Mouse (Mus musculus) midbrain, embryonic 16.5 days (tissue): ENCODE measurements around the gene Tgm2. TPM values are rescaled to one million over a fixed set of nuclear protein-coding genes. Genes with fewer than 3 reads are reported as not detected.

ENCODE experiments used
- ATAC-seq: fragments of 200-750 bp; cut with Nextera tagmentation; 2 replicates; pipeline ENCODE4 v1.8.0; 2017; ENCODE audit warnings: moderate TSS enrichment
- H3K27ac ChIP-seq: fragments of 300-500 bp; sonication (generic); 2 replicates; pipeline ENCODE4 v1.5.1; 2014; ENCODE audit warnings: mild to moderate bottlenecking, low read length, mixed read lengths
- H3K27me3 ChIP-seq: fragments of 300-500 bp; sonication (generic); 2 replicates; pipeline ENCODE4 v1.6.1; 2014; ENCODE audit warnings: low read depth, low read length, mixed read lengths; ENCODE audit not compliant: control insufficient read depth, insufficient read depth
- H3K36me3 ChIP-seq: fragments of 300-500 bp; sonication (generic); 2 replicates; pipeline ENCODE4 v1.6.1; 2014; ENCODE audit warnings: mild to moderate bottlenecking, low read length, moderate library complexity, mixed read lengths; ENCODE audit not compliant: control insufficient read depth, insufficient read depth
- H3K4me1 ChIP-seq: fragments of 300-500 bp; sonication (generic); 2 replicates; pipeline ENCODE4 v1.6.1; 2014; ENCODE audit warnings: mild to moderate bottlenecking, low read length, mixed read lengths; ENCODE audit not compliant: control insufficient read depth, insufficient read depth
- H3K4me2 ChIP-seq: fragments of 300-500 bp; sonication (generic); 2 replicates; pipeline ENCODE4 v1.6.1; 2014; ENCODE audit warnings: mild to moderate bottlenecking, low read length, mixed read lengths
- H3K4me3 ChIP-seq: fragments of 300-500 bp; sonication (generic); 2 replicates; pipeline ENCODE4 v1.5.1; 2014; ENCODE audit warnings: low read depth, mild to moderate bottlenecking, low read length, moderate library complexity, mixed read lengths
- H3K9ac ChIP-seq: fragments of 300-500 bp; sonication (generic); 2 replicates; pipeline ENCODE4 v1.6.1; 2014; ENCODE audit warnings: low read depth, low read length, mixed read lengths
- H3K9me3 ChIP-seq: fragments of 300-500 bp; sonication (generic); replicated peaks from 2 replicates; pipeline ENCODE4 v1.6.1; 2014; ENCODE audit warnings: mild to moderate bottlenecking, low read length, mixed read lengths; ENCODE audit not compliant: control insufficient read depth, poor library complexity, severe bottlenecking
- WGBS: fragments of 180-500 bp; shearing (Covaris S2); extraction: QIAGEN DNeasy Blood & Tissue Kit; methylation state at CpG from one replicate; pipeline ENCODE4 v1.1.7; 2014; 5-methylcytosine and 5-hydroxymethylcytosine counted together
- polyA plus RNA-seq: library from polyadenylated mRNA; unstranded; fragments of >200 nt; fragmentation: Nextera tagmentation; extraction: Ambion mirVana; gene quantifications from 2 replicates; pipeline ENCODE4 v1.2.1, GENCODE M21; 2015

Gene Tgm2
- polyA plus RNA-seq, 1 experiment from 2014 or later = 7.1 TPM

DNA sequence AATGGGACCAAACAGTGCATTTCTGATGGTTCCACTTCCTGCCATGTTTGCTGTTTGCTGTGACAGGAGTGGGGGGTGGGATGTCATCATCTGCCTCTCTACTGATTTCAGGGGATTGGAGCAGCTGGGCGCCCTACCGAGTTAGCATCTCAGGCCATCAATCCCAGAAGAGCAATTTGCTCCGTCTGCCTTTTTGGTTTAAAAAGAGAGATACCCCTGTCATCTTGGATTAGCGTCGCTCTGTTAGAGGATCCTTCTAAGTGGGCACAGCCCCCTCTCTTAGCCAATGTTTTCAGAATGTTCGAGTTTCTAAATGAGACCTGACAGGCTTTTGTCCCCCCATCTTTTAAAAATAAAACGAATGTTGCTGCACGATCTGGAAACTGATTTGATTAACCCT is 11.4 kb upstream of the Tgm2 start:
- Histone ChIP-seq H3K36me3 (no peaks in the 10 kb centered on the region), H3K4me1 (peaks cover 8% of the 10 kb centered on the region), H3K4me3 (no peak overlapping the region), H3K9ac (no peak overlapping the region), H3K9me3 (no peaks in the 10 kb centered on the region), H3K27me3 (no peaks in the 10 kb centered on the region), H3K4me2 (no peak overlapping the region), H3K27ac (no peak overlapping the region)
- no peak for ATAC-seq
- WGBS = 32% methylated on average over 8 of the region's 8 CpGs

DNA sequence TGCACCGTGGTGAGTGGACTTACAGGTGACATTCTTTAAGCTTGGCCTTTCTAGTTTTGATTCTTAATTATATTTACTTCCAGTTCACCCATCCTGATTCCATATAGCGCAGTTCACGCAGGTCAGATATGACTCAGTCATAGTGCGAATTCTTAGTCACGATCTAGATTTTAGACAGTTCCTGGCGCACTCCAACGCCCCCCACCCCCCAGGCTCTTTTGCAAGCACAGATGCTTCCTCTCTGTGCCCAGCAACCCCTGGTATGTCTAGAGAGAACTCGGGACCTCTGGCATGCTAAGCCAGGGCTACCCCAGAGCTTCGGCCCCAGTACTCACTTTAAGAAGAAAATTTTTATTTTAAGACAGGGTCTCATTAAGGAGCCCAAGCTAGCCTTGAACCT is 10.3 kb upstream of the Tgm2 start:
- H3K4me2 ChIP-seq = no peak overlapping the region
- ATAC-seq = no peak
- peaks cover 8% of the 10 kb centered on the region for H3K4me1 ChIP-seq
- H3K27ac ChIP-seq = no peak overlapping the region
- H3K9me3 ChIP-seq = no peaks in the 10 kb centered on the region
- H3K9ac ChIP-seq = no peak overlapping the region
- no peaks in the 10 kb centered on the region for H3K27me3 ChIP-seq
- H3K36me3 ChIP-seq = no peaks in the 10 kb centered on the region
- WGBS = 89% methylated on average over 9 of the region's 9 CpGs
- H3K4me3 ChIP-seq = no peak overlapping the region

DNA sequence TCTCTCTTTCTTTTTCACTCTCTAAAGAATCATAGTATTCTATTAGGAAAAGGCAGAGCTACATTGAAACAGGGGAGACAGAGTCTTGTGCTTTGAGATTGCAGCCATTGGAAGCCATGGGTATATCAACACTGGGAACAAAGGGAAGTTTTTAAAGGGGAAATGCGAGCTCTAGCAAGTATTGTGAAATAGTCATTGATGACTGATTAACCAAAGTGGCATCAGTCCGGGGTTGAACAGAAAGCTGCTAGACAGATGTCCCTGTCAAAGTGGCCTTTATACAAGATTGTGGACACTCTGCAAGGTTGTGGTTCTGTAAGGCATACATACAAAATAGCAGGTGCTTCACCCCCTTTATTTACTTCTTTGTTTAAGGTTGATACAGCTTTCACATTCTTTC is 9.4 kb upstream of the Tgm2 start:
- no peak overlapping the region for H3K27ac ChIP-seq
- no peak overlapping the region for H3K4me2 ChIP-seq
- no peaks in the 10 kb centered on the region; the same call in 1 of the 2 replicates for H3K9me3 ChIP-seq
- H3K36me3 ChIP-seq = no peaks in the 10 kb centered on the region
- 78% methylated on average over 2 of the region's 2 CpGs for WGBS
- peaks cover 8% of the 10 kb centered on the region for H3K4me1 ChIP-seq
- no peak overlapping the region for H3K9ac ChIP-seq
- no peaks in the 10 kb centered on the region for H3K27me3 ChIP-seq
- ATAC-seq = no peak
- H3K4me3 ChIP-seq = no peak overlapping the region

DNA sequence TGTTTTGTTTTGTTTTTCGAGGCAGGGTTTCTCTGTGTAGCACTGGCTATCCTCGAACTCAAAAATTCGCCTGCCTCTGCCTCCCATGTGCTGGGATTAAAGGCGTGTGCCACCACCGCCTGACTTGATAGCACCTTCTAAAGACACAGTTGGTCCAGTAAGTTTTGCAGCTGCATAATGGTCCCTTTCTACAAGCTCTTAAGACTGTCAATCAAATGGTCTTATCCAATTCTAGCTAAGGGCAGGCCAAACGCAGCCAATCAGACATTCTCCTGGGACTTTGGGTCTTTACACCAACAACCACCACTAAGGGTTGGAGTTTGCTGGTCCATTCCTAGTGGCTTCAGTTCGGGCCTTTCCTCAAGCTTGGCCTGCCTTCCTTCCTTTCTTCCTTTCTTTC is 8.9 kb upstream of the Tgm2 start:
- H3K4me2 ChIP-seq = no peak overlapping the region
- H3K4me3 ChIP-seq = no peak overlapping the region
- H3K9ac ChIP-seq = no peak overlapping the region
- 89% methylated on average over 7 of the region's 7 CpGs for WGBS
- H3K27ac ChIP-seq = no peak overlapping the region
- no peaks in the 10 kb centered on the region for H3K27me3 ChIP-seq
- no peaks in the 10 kb centered on the region; the same call in 1 of the 2 replicates for H3K9me3 ChIP-seq
- peaks cover 8% of the 10 kb centered on the region for H3K4me1 ChIP-seq
- no peaks in the 10 kb centered on the region for H3K36me3 ChIP-seq
- ATAC-seq = no peak

DNA sequence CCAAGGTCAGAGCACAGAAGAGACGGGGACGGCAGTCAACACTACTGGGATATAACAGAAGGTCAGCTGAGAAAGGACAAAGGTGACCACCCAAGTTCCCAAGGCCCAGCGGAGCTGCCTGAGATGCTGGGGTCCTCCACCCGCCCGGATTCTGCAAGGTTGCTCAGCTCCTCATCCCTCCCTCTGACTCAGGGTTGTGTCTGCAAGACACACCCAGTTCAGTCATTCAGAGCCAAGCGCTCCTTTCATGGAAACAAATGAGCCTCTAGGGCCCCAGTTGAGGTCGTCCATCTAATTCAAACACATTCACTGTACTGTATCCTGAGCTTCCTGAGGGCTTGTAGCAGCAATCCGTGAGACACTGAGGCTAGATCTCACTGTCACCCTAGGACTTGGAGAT is 8.4 kb upstream of the Tgm2 start:
- H3K4me1 ChIP-seq = peaks cover 8% of the 10 kb centered on the region
- H3K36me3 ChIP-seq = no peaks in the 10 kb centered on the region
- no peak overlapping the region for H3K4me2 ChIP-seq
- H3K27me3 ChIP-seq = no peaks in the 10 kb centered on the region
- H3K9ac ChIP-seq = no peak overlapping the region
- 64% methylated on average over 8 of the region's 8 CpGs for whole genome bisulfite sequencing
- no peak overlapping the region for H3K27ac ChIP-seq
- no peaks in the 10 kb centered on the region; the same call in 1 of the 2 replicates for H3K9me3 ChIP-seq
- ATAC-seq = no peak
- H3K4me3 ChIP-seq = no peak overlapping the region

DNA sequence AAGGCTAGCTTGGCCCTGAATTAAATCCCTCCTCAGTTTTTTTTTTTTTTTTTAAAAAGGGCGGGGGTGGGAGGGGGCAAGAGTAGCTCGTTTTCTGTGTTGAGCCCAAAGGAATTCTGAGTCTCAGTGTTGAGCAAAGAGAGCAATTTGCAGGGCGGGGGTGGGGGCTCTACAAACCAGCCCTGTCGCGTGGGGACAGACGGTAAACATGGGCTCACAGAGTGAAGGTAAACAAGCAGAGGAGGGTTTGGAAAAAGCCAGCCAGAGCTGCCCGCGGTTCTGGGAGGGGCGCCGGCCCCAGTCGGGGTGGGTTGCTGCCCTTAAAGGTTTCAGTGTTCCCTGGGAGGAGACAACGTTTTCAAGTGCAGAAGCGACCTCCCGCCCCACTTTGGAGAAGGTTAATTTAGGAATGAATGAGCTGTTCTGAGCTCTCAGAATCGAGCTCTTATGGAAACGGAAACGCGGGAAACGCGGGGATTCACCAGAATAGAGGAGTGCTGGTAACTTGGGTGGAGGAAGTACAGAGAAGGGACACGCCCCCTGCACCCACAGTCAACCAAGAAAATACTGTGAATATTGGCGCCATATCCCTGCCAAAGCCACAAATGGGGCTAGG is 7.6 kb upstream of the Tgm2 start:
- 0 out of 2 replicates have a peak overlapping the region, but pooled peaks have one; percentile 22 for H3K27ac ChIP-seq
- H3K9me3 ChIP-seq = no peaks in the 10 kb centered on the region; the same call in 1 of the 2 replicates
- H3K9ac ChIP-seq = peak overlapping the region; percentile 60; the same call in 1 of the 2 replicates
- no peaks in the 10 kb centered on the region for H3K27me3 ChIP-seq
- H3K4me1 ChIP-seq = peaks cover 8% of the 10 kb centered on the region
- peak overlapping the region; percentile 37 for H3K4me3 ChIP-seq
- no peak for ATAC-seq
- WGBS = 2% methylated on average over 22 of the region's 22 CpGs
- no peaks in the 10 kb centered on the region for H3K36me3 ChIP-seq
- peak overlapping the region; percentile 71 for H3K4me2 ChIP-seq

DNA sequence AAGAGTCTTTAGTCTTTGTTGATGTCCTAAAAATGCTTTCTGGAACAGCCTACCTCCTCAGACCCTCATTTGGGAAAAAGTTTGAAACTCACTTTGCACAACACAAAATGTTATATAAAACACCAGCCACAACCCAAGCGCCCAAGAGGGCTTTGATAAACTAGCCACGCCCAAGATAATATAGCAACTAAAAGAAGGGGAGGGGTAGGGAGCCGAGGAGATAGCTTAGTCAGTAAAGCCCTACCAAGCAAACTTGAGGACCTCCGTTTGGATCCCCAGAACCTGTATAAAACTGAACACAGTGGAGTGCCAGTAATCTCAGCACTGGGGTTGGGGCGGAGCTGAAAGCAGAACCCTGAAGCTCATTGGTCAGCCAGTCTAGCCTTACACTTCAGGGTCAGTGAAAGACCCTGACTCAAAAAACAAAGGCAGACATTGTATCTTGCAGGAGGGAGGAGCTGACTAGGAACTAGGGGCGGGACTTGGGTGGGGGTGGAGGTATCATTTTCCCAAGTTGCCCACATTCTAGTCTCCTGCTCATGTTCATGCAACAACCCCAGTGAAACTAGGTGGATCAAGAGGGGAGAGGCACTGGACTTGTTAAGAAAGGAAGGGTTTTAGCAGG is 6.6 kb upstream of the Tgm2 start:
- Histone ChIP-seq H3K9ac (no peak overlapping the region), H3K9me3 (no peaks in the 10 kb centered on the region; the same call in 1 of the 2 replicates), H3K4me1 (peaks cover 8% of the 10 kb centered on the region), H3K27ac (no peak overlapping the region), H3K4me2 (no peak overlapping the region), H3K36me3 (no peaks in the 10 kb centered on the region), H3K27me3 (no peaks in the 10 kb centered on the region), H3K4me3 (no peak overlapping the region)
- ATAC-seq = no peak
- WGBS = 39% methylated on average over 6 of the region's 6 CpGs

DNA sequence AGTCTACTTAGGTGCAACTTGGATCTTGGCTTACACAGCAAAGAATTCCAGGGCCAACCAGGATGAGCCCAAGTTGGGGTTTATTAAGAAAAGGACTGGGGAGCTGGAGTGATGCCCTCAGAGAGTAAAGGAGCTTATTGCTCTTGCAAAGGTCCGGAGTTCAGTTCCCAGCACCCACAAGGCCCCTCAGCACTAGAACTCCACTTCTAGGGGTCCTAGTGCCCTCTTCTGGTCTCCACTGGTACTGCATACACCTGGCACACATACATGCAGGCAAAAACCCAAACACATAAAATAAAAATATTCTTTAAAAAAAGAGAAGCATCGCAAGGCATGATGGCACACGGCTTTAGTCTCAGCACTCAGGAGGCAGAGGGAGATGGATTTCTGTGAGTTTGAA is 4.8 kb upstream of the Tgm2 start:
- H3K9ac ChIP-seq = no peak overlapping the region
- no peak overlapping the region for H3K4me3 ChIP-seq
- WGBS = 98% methylated on average over 3 of the region's 3 CpGs
- peaks cover 11% of the 10 kb centered on the region for H3K4me1 ChIP-seq
- no peak overlapping the region for H3K27ac ChIP-seq
- no peak for ATAC-seq
- H3K4me2 ChIP-seq = no peak overlapping the region
- H3K9me3 ChIP-seq = no peaks in the 10 kb centered on the region; the same call in 1 of the 2 replicates
- no peaks in the 10 kb centered on the region for H3K27me3 ChIP-seq
- H3K36me3 ChIP-seq = no peaks in the 10 kb centered on the region

DNA sequence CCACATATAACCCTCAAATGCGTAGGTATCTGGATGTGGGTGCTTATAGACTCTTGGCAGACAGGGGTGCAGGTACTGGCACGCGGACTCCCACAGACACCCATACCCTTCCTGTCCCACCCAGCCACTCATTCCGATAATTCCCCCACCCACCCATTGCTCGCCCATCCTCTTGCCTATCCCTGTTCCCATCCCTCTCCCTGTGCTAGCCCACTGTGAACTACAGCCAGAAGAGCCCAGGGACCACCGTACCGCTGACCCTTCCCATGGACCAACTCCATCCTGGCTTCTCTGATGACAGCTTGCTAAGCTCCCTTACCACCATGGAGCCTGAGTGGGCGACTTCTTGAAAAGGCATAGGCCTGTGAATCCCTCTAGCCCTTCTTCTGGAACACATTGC is 735 bp upstream of the Tgm2 start:
- Histone ChIP-seq H3K27me3 (peaks cover 2% of the 10 kb centered on the region; the same call in 1 of the 2 replicates), H3K36me3 (no peaks in the 10 kb centered on the region), H3K9me3 (no peaks in the 10 kb centered on the region; the same call in 1 of the 2 replicates), H3K4me3 (no peak overlapping the region), H3K27ac (no peak overlapping the region), H3K9ac (no peak overlapping the region), H3K4me1 (peaks cover 3% of the 10 kb centered on the region; the same call in 1 of the 2 replicates), H3K4me2 (no peak overlapping the region)
- no peak for ATAC-seq
- 93% methylated on average over 8 of the region's 8 CpGs for WGBS
